Mouse (Mus musculus) stomach, postnatal 0 days (tissue): ENCODE measurements around the gene Kcne2.

ENCODE experiments used
- CTCF ChIP-seq: IDR thresholded peaks from 2 replicates; pipeline ENCODE4 v1.5.1; 2016; ENCODE audit warnings: antibody characterized with exemption, low read depth, mild to moderate bottlenecking, moderate library complexity
- EP300 ChIP-seq: optimal IDR thresholded peaks from 2 replicates; pipeline ENCODE3; 2016; ENCODE audit warnings: antibody characterized with exemption

GRCm38 (mm10) chr16:92336280-92336679, 44.1 kb downstream of the Kcne2 start:
- peak; percentile 94 for TF ChIP-seq CTCF
- TF ChIP-seq EP300: no peak
